ENCODE assay signal across 9 mouse cellular contexts in the genomic region with DNA sequence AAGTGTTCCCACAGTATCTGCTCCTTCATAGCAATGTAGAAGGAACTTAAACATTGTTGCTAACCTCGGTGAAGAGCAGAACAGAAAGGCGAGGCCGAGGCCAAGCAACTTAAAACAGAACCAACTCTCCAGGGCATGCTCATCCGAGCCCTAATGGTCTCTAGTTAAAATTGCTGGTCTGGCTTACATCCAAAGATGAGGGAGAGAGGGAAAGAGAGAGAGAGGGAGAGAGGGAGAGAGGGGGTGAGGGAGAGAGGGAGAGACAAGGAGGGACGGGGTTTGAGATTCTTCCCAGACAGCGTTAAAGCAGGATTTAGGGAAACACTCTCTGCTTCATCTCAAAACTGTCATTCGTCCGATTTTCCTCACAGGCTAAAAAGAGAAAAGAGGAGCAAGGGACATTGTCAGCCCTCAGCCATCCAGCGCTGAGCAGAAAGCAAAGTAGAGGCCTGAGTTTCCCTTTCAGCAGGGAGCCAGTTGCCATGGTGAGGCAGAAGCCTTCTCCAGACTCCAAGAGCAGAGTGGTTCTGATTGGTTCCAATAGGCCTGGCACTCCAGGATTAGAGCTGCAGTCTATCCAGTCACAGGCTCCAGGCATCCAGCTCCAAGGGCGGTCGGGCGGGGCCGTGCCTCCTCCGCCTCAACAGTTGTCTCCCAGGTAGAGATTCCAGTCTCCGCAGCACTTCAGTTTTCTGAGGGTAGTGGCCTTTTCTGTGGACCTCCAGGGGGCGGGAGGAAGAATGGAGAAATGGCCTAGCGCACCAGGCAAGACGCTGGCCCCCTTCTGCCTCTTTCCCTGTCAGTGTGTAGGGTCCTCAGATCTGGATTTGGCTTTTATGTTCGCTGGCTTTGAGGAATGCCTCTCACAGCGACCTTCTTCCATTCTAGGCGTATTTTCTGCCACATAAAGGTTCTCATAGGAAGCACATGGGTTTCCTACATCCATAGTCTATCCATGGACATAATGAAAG.
DNase-seq lines count a peak whose midpoint lies in the region; ATAC-seq and TF ChIP-seq lines count a peak whose summit lies in the region.
"Had no signal": no experiment of that assay in that cellular context is flagged by ENCODE, and none has a peak within 500 bp of the region (broad histone marks: within the 10 kb centered on the region; RNA-seq: fewer than 3 reads in every experiment).

No protein-coding gene starts in this region.

- no peaks in the 10 kb centered on the region for H3K36me3 ChIP-seq in neural tube, embryonic 11.5 days (ENCODE audit: control insufficient read depth, insufficient read depth, low read length)

- peak; percentile 30 for DNase-seq in gastrocnemius, adult 2 months
- DNase-seq in gastrocnemius, postnatal 10 days, result no peak
- peak; percentile 63 for DNase-seq in cerebellum, adult 8-10 months
- peak; percentile 91 for DNase-seq in frontal cortex, adult 2 months (ENCODE audit: extremely low spot score in 1 of 2, low spot score in 1 of 2)
- DNase-seq in layer of hippocampus, postnatal 25 days (ENCODE audit: extremely low spot score in 1 of 2, low spot score in 1 of 2), result peak; percentile 60 to 77
- peak; percentile 74 for DNase-seq in neural tube, embryonic 11.5 days (ENCODE audit: low spot score)
- DNase-seq in lung, postnatal 10 days, result no peak

- no peaks in the 10 kb centered on the region for H3K27me3 ChIP-seq in neural tube, embryonic 11.5 days (ENCODE audit: control insufficient read depth, insufficient read depth, low read length)

- no peak overlapping the region for H3K9ac ChIP-seq in neural tube, embryonic 11.5 days (ENCODE audit: low read length)

- 14% methylated on average over 21 of the region's 21 CpGs for WGBS in neural tube, embryonic 11.5 days

- no peak overlapping the region for H3K4me3 ChIP-seq in gastrocnemius, adult 2 months
- no peak overlapping the region for H3K4me3 ChIP-seq in neural tube, embryonic 11.5 days (ENCODE audit: low read depth, low read length)
- H3K4me3 ChIP-seq: erythroblast, embryonic 14.5 days had no signal

- H3K4me2 ChIP-seq in neural tube, embryonic 11.5 days (ENCODE audit: low read depth), result peak overlapping the region; percentile 23

- peaks cover 3% of the 10 kb centered on the region; the same call in 1 of the 2 replicates for H3K4me1 ChIP-seq in neural tube, embryonic 11.5 days (ENCODE audit: control insufficient read depth, insufficient read depth, low read length)

- intact Hi-C loops in gastrocnemius, adult 2 months (cut with DNase I), result no loop called here

- H3K27ac ChIP-seq in gastrocnemius, adult 2 months, result no peak overlapping the region
- no peak overlapping the region for H3K27ac ChIP-seq in neural tube, embryonic 11.5 days (ENCODE audit: low read depth, low read length)

- TF ChIP-seq CTCF in gastrocnemius, adult 2 months (IDR thresholded peaks at IDR 0.05), result no peak

- ATAC-seq in neural tube, embryonic 11.5 days (ENCODE audit: insufficient read depth, low FRiP score, low TSS enrichment), result peak; percentile 96
- no peak for ATAC-seq in monocyte, adult 5-6 weeks (replicated peaks; ENCODE audit: insufficient number of reproducible peaks, low FRiP score, low TSS enrichment, poor library complexity, severe bottlenecking)

- H3K9me3 ChIP-seq in neural tube, embryonic 11.5 days (ENCODE audit: control insufficient read depth, low read length), result no peaks in the 10 kb centered on the region

Comparison
In these comparisons a context has a peak if more than half of its experiments do, and no peak if none do; other contexts are left out.
1. DNase-seq: peak in gastrocnemius, adult 2 months (single experiment), cerebellum, adult 8-10 months (single experiment), frontal cortex, adult 2 months (2 of 2), layer of hippocampus, postnatal 25 days (2 of 2) and neural tube, embryonic 11.5 days (single experiment); none in gastrocnemius, postnatal 10 days (single experiment) and lung, postnatal 10 days (single experiment).